22 mouse cellular contexts compared by ENCODE assay signal in the genomic region with DNA sequence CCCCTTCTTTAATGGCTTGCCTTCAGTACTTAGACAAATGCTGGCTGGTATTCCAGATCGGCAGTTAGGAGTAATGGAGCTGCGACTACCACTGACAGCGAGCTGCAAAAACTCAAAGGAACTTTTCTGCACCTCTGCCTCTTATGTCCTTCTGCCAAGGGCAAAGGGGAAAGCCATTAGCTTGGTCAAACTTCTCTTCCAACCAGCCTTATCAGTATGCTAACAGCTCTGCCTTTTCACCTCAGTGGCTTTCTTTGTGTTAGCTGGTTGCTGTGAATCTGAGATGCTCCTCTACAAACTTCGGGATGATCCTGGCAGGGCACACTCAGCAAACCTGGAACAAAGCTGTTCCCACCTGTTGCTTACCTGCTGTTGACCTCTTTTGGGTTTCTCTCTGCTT.
DNase-seq lines count a peak whose midpoint lies in the region; ATAC-seq lines count a peak whose summit lies in the region.
"Had no signal": no experiment of that assay in that cellular context is flagged by ENCODE, and none has a peak within 500 bp of the region (broad histone marks: within the 10 kb centered on the region; RNA-seq: fewer than 3 reads in every experiment).

No protein-coding gene starts in this region.

- no peak overlapping the region for H3K4me2 ChIP-seq in heart, embryonic 12.5 days
- no peak overlapping the region for H3K4me2 ChIP-seq in heart, embryonic 16.5 days (ENCODE audit: low read depth, low read length)
- H3K4me2 ChIP-seq: embryonic facial prominence, embryonic 13.5 days; forebrain, embryonic 12.5 days; hindbrain, embryonic 12.5 days had no signal

- intact Hi-C loops in heart, postnatal 14 days (cut with DNase I), result no loop called here
- intact Hi-C loops in heart, postnatal 36 days (cut with DNase I), result no loop called here
- intact Hi-C loops in left cerebral cortex, postnatal 10 days (cut with DNase I), result no loop called here

- DNase-seq in cerebellum, adult 9-11 months, result peak; percentile 33
- no peak for DNase-seq in heart, postnatal 14 days
- DNase-seq in heart, postnatal 36 days, result no peak
- DNase-seq in ZHBTc4 (ENCODE audit: low read depth, low spot score), result peak; percentile 63
- no peak for DNase-seq in left cerebral cortex, postnatal 10 days (ENCODE audit: extremely low spot score in 1 of 2, low spot score in 2 of 2)
- DNase-seq: adrenal gland, adult 8-10 months; adrenal gland, postnatal 36 days; cerebellum, postnatal 14 days; embryo, embryonic 11 days; gastrocnemius, postnatal 10 days; kidney, adult 8-10 months had no signal

- no peak for ATAC-seq in cerebellum, adult (ENCODE audit: insufficient number of reproducible peaks, low FRiP score, low TSS enrichment)
- no peak for ATAC-seq in heart, embryonic 12.5 days (ENCODE audit: insufficient number of reproducible peaks, low FRiP score)
- ATAC-seq in heart, embryonic 16.5 days (replicated peaks; ENCODE audit: extremely low read depth, insufficient read depth, low FRiP score), result no peak
- ATAC-seq: forebrain, embryonic 16.5 days; hindbrain, embryonic 16.5 days; inflammation-experienced regulatory T-cells, adult 6 months; intestine, postnatal 0 days; Patski had no signal

- peak overlapping the region; percentile 5 for H3K27ac ChIP-seq in heart, embryonic 12.5 days (ENCODE audit: poor library complexity, severe bottlenecking)
- H3K27ac ChIP-seq in heart, embryonic 16.5 days (ENCODE audit: low read length), result peak overlapping the region; percentile 71
- H3K27ac ChIP-seq: forebrain, embryonic 12.5 days; hindbrain, embryonic 12.5 days had no signal

- H3K9me3 ChIP-seq in heart, embryonic 12.5 days (replicated peaks), result no peaks in the 10 kb centered on the region
- H3K9me3 ChIP-seq in heart, embryonic 16.5 days (replicated peaks; ENCODE audit: control insufficient read depth, low read length), result no peaks in the 10 kb centered on the region
- H3K9me3 ChIP-seq: embryonic facial prominence, embryonic 13.5 days; forebrain, embryonic 12.5 days; hindbrain, embryonic 12.5 days had no signal

- WGBS in heart, embryonic 12.5 days, result 20% methylated on average over 4 of the region's 4 CpGs
- WGBS in heart, embryonic 16.5 days, result 29% methylated on average over 4 of the region's 4 CpGs

- no peaks in the 10 kb centered on the region for H3K27me3 ChIP-seq in heart, embryonic 12.5 days (replicated peaks)
- no peaks in the 10 kb centered on the region for H3K27me3 ChIP-seq in heart, embryonic 16.5 days (ENCODE audit: control insufficient read depth, insufficient read depth, low read length)
- H3K27me3 ChIP-seq: embryonic facial prominence, embryonic 13.5 days; forebrain, embryonic 12.5 days; hindbrain, embryonic 12.5 days; Patski had no signal

- H3K4me3 ChIP-seq in heart, embryonic 12.5 days, result no peak overlapping the region
- no peak overlapping the region for H3K4me3 ChIP-seq in heart, embryonic 16.5 days (ENCODE audit: low read length)
- H3K4me3 ChIP-seq: embryonic facial prominence, embryonic 13.5 days; forebrain, embryonic 12.5 days; hindbrain, embryonic 12.5 days had no signal

- H3K36me3 ChIP-seq in heart, embryonic 12.5 days, result no peaks in the 10 kb centered on the region
- H3K36me3 ChIP-seq in heart, embryonic 16.5 days (ENCODE audit: control insufficient read depth, insufficient read depth), result no peaks in the 10 kb centered on the region
- H3K36me3 ChIP-seq: embryonic facial prominence, embryonic 13.5 days; forebrain, embryonic 12.5 days; hindbrain, embryonic 12.5 days had no signal

- H3K4me1 ChIP-seq in heart, embryonic 12.5 days (replicated peaks), result peaks cover 31% of the 10 kb centered on the region
- peaks cover 7% of the 10 kb centered on the region for H3K4me1 ChIP-seq in heart, embryonic 16.5 days (ENCODE audit: control insufficient read depth, insufficient read depth, low read length)
- H3K4me1 ChIP-seq: forebrain, embryonic 12.5 days; hindbrain, embryonic 12.5 days had no signal

- no peak overlapping the region for H3K9ac ChIP-seq in heart, embryonic 12.5 days
- H3K9ac ChIP-seq in heart, embryonic 16.5 days (ENCODE audit: low read length), result no peak overlapping the region
- H3K9ac ChIP-seq: embryonic facial prominence, embryonic 13.5 days; forebrain, embryonic 12.5 days; hindbrain, embryonic 12.5 days had no signal

Comparison
In these comparisons a context has a peak if more than half of its experiments do, and no peak if none do; other contexts are left out.
1. DNase-seq: peak in cerebellum, adult 9-11 months (single experiment) and ZHBTc4 (single experiment); none in heart, postnatal 14 days (0 of 2), heart, postnatal 36 days (0 of 2) and left cerebral cortex, postnatal 10 days (0 of 2).